Mouse (Mus musculus) spleen, adult 18-20 months (tissue): ENCODE results near the gene Spo11.

Source experiments
- DNase-seq, 2 experiments: peaks; one replicate each; pipeline ENCODE4 v3.0.0; 2022; ENCODE audit warnings: mixed read lengths in 2 of 2

The Spo11 gene

GRCm38 (mm10) chr2:173035653-173036052 is 58.2 kb downstream of the Spo11 start:
- DNase-seq: no peak

- DNase-seq: no peak
These were observed 58.6 kb downstream of the Spo11 start for GRCm38 (mm10) chr2:173036055-173036454.

- no peak for DNase-seq
These were observed 59.1 kb downstream of the Spo11 start for GRCm38 (mm10) chr2:173036611-173037010.

- no peak for DNase-seq
These were observed 59.8 kb downstream of the Spo11 start for GRCm38 (mm10) chr2:173037347-173037746.

GRCm38 (mm10) chr2:173037827-173038607 is 60.5 kb downstream of the Spo11 start:
- DNase-seq: no peak

GRCm38 (mm10) chr2:173039041-173039440 is 61.5 kb downstream of the Spo11 start:
- no peak for DNase-seq

- DNase-seq: no peak
These were observed 63.3 kb downstream of the Spo11 start for GRCm38 (mm10) chr2:173040803-173041202.

GRCm38 (mm10) chr2:173041242-173041641 is 63.7 kb downstream of the Spo11 start:
- DNase-seq: no peak

- DNase-seq: no peak
These were observed 64.4 kb downstream of the Spo11 start for GRCm38 (mm10) chr2:173041893-173042292.

GRCm38 (mm10) chr2:173042504-173043162 is 65.1 kb downstream of the Spo11 start:
- DNase-seq: no peak
